ENCODE assay signal across 9 mouse cellular contexts in the genomic region with DNA sequence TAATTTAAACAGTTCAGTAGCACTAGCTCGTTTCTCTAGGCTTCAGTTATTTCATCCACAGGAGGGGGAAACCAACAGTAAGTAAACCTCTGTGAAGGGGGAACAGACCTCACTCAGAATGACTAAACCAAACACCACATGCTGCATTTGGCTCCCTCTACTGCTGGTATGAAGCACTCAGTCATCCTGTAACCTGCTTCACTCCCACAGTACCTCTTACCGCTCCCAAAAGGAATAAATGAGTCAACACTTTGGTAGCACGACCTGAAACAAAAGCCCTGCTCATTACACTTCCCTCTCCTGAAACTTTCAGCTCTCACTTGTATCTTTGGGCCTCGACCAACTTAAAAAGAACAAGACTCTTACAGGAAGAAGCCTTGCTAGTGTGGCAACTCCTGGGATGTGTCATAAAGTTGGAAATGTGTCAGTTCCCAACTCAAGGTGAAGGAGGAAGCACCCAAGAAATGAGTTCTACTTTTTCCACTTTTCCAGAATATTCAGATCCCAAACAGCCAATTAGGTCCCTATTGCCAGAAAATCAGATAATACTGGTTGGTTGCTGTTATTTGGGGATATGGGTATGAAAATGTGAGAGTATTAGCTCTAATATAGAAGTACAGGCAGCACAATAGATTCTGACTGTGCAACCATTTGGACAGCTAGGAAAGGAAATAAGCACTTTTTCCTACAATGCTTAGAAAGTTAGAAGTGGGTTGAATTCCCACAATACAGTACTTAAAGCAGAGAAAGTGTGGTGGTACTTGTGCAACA. TPM values are rescaled to one million over a fixed set of nuclear protein-coding genes. Genes with fewer than 3 reads are reported as not detected.
A peak's percentile ranks its signal among the peaks of the same experiment; 100 is the strongest.
DNase-seq lines count a peak whose midpoint lies in the region; ATAC-seq and TF ChIP-seq lines count a peak whose summit lies in the region.
"Had no signal": no experiment of that assay in that cellular context is flagged by ENCODE, and none has a peak within 500 bp of the region (broad histone marks: within the 10 kb centered on the region; RNA-seq: fewer than 3 reads in every experiment).

No protein-coding gene starts in this region.

- no peak for ATAC-seq in lung, embryonic 14.5 days (ENCODE audit: insufficient read depth)

- no peak overlapping the region for H3K27ac ChIP-seq in lung, embryonic 14.5 days (ENCODE audit: low read depth)
- H3K27ac ChIP-seq in midbrain, embryonic 10.5 days (replicated peaks) = no peak overlapping the region
- H3K27ac ChIP-seq: neural tube, embryonic 12.5 days had no signal

- peak; percentile 40 to 48 for DNase-seq in cerebellum, adult 18-20 months
- DNase-seq in cerebellum, adult 11 months = no peak
- DNase-seq in left cerebral cortex, adult 11 months (ENCODE audit: low spot score) = peak; percentile 23
- no peak for DNase-seq in left cerebral cortex, postnatal 10 days (ENCODE audit: extremely low spot score in 1 of 2, low spot score in 2 of 2)
- DNase-seq in embryo, embryonic 10.5 days (ENCODE audit: low spot score) = peak; percentile 36
- peak; percentile 46 for DNase-seq in lung, embryonic 14.5 days
- no peak for DNase-seq in ovary, adult 18-20 months (ENCODE audit: low spot score)
- no peak for DNase-seq in midbrain, embryonic 10.5 days (ENCODE audit: low spot score)

- no peak overlapping the region for H3K9ac ChIP-seq in lung, embryonic 14.5 days
- H3K9ac ChIP-seq: neural tube, embryonic 12.5 days had no signal

- H3K4me2 ChIP-seq in lung, embryonic 14.5 days = no peak overlapping the region
- H3K4me2 ChIP-seq: neural tube, embryonic 12.5 days had no signal

- 42% methylated on average over 4 of the region's 4 CpGs for WGBS in lung, embryonic 14.5 days
- WGBS in midbrain, embryonic 10.5 days = 58% methylated on average over 4 of the region's 4 CpGs

- intact Hi-C loops in left cerebral cortex, postnatal 10 days (cut with DNase I) = loop anchor here (5.0 kb wide), 2 partner anchors 132 to 432 kb away; no protein-coding TSS in a partner anchor

- peaks cover 95% of the 10 kb centered on the region for H3K36me3 ChIP-seq in lung, embryonic 14.5 days (ENCODE audit: insufficient read depth)
- H3K36me3 ChIP-seq in midbrain, embryonic 10.5 days = peaks cover 98% of the 10 kb centered on the region

- H3K27me3 ChIP-seq in lung, embryonic 14.5 days (ENCODE audit: insufficient read depth, low read length) = no peaks in the 10 kb centered on the region
- no peaks in the 10 kb centered on the region for H3K27me3 ChIP-seq in midbrain, embryonic 10.5 days (ENCODE audit: low read depth, poor library complexity, severe bottlenecking)
- H3K27me3 ChIP-seq: neural tube, embryonic 12.5 days had no signal

- no peaks in the 10 kb centered on the region for H3K4me1 ChIP-seq in lung, embryonic 14.5 days (ENCODE audit: insufficient read depth)
- no peaks in the 10 kb centered on the region for H3K4me1 ChIP-seq in midbrain, embryonic 10.5 days
- H3K4me1 ChIP-seq: neural tube, embryonic 12.5 days had no signal

- H3K4me3 ChIP-seq in lung, embryonic 14.5 days (ENCODE audit: low read depth, low read length) = no peak overlapping the region
- H3K4me3 ChIP-seq in midbrain, embryonic 10.5 days = no peak overlapping the region
- H3K4me3 ChIP-seq: neural tube, embryonic 12.5 days had no signal

- TF ChIP-seq CTCF in lung, embryonic 14.5 days (IDR thresholded peaks at IDR 0.05; ENCODE audit: low read depth) = peak; percentile 51

- H3K9me3 ChIP-seq in lung, embryonic 14.5 days (ENCODE audit: low read depth, low read length) = no peaks in the 10 kb centered on the region
- H3K9me3 ChIP-seq in midbrain, embryonic 10.5 days (replicated peaks) = no peaks in the 10 kb centered on the region
- H3K9me3 ChIP-seq: neural tube, embryonic 12.5 days had no signal

RNA-seq across cellular contexts. Expression of gene Rad52, which starts 21.9 kb away (rescaled TPM):
- total RNA-seq in left cerebral cortex, postnatal 10 days (2021) = 10 to 100 TPM; 26.7 to 32.7 TPM
- polyA plus RNA-seq in lung, embryonic 14.5 days (2014; fragmentation: Nextera tagmentation; extraction: Ambion mirVana) = 18.5 and 22.8 TPM in 2 replicates
- polyA plus RNA-seq in midbrain, embryonic 10.5 days (2016; fragmentation: Nextera tagmentation; extraction: Ambion mirVana) = 23.4 and 25.4 TPM in 2 replicates

Comparison
In these comparisons a context has a peak if more than half of its experiments do, and no peak if none do; other contexts are left out.
1. DNase-seq: peak in cerebellum, adult 18-20 months (2 of 2), left cerebral cortex, adult 11 months (single experiment), embryo, embryonic 10.5 days (single experiment) and lung, embryonic 14.5 days (single experiment); none in cerebellum, adult 11 months (single experiment), left cerebral cortex, postnatal 10 days (0 of 2), ovary, adult 18-20 months (single experiment) and midbrain, embryonic 10.5 days (single experiment).